Mouse (Mus musculus): ENCODE data around the gene Hmgb2.
"Not testable (repeated sequence)": the region's sequence is repeated elsewhere in the genome, so short reads cannot be mapped to it uniquely, and the experiment has no call there.

The Hmgb2 gene

GRCm38 (mm10) chr8:57511316-57512118, at the start of gene Hmgb2:
Hmgb2 (plus strand) TSS chr8:57511907.
- DNase-seq (ENCODE audit: low read depth), result peak; percentile 99

DNA sequence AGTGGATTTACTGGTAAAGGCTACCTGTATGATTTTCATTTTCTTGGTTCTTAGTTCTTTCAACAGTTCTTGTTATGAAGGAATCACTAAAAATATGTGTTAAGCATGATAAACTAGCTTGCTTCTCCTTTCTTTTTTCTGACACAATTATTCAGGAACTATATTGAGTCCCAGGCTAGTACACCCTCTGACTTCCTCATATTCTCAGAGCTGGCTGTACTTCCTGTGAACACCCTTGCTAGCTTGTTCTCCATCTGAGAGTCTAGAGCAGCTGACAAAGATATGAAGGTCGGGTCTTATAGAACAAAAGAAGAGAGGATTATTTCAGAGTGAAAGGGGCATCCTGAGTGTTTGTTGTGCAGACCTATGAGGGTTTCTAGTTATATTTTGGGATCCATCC, 48.9 kb upstream of the Hmgb2 start:
- no peak for DNase-seq (ENCODE audit: low read depth)

- no peak for DNase-seq (ENCODE audit: low read depth)
Observed at GRCm38 (mm10) chr8:57463757-57464156, 48.0 kb upstream of the Hmgb2 start.

- DNase-seq (ENCODE audit: low read depth), result no peak
Observed at GRCm38 (mm10) chr8:57468624-57469023, 43.1 kb upstream of the Hmgb2 start.

DNA sequence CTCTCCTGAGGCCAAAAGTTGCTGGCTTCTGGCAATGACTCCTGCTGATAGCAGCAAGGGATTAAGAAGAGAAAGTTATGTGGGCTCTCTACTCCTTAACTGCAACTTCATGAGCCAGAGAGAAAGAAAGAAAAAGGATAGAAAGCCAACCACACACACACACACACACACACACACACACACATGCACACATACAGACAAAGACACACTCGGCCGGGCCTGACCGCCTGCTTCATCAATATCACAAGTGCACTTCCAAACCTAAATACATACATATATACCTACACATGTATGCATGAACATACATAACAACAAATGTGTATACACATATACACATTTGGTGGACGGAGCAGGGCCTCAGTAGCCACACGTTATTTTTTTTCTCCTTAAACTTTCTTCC, 40.8 kb upstream of the Hmgb2 start:
- DNase-seq (ENCODE audit: low read depth), result no peak

DNA sequence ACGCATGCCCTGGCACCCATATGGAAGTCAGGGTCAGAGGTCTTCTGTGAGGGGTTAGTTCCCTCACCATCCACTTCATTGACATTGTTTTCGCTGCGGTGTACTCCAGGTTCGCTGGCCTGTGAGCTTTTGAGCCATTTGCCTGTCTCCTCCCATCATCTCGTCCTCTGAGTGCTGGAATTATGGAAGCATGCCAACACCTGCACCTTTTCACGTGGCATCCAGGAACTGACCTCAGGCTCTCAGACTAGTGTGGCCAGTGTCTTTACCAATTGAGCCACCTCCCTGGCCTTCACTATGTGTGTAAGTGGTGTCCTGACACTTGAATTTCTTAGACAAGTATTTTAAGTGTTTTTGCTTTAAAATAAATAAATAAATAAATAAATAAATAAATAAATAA, 38.0 kb upstream of the Hmgb2 start:
- no peak for DNase-seq (ENCODE audit: low read depth)

DNA sequence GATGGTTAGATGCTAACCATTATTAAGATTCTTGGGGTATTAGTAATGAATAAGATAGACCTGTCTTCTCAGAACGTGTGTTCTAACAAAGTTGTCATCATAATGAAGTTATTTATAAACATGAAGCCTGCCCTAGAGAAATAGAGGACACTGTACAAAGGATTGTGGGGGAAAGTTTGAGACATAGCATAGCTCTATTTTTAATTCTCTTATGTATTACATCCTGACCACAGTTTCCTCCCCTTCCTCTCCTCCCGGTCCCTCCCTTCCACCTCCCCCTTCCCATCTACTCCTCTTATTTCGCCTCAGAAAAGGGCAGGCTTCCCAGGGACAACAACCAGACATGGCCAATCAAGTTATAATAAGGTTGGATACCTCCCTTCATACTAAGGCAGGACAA, 33.3 kb upstream of the Hmgb2 start:
- no peak for DNase-seq (ENCODE audit: low read depth)

GRCm38 (mm10) chr8:57479700-57480099, 32.0 kb upstream of the Hmgb2 start:
- no peak for DNase-seq (ENCODE audit: low read depth)

GRCm38 (mm10) chr8:57480606-57481005, 31.1 kb upstream of the Hmgb2 start:
- no peak for DNase-seq (ENCODE audit: low read depth)

- DNase-seq (ENCODE audit: low read depth), result peak; percentile 20
Observed at GRCm38 (mm10) chr8:57486491-57487440, 24.9 kb upstream of the Hmgb2 start.

- DNase-seq (ENCODE audit: low read depth), result peak; percentile 95
Observed at GRCm38 (mm10) chr8:57487441-57488155, 24.1 kb upstream of the Hmgb2 start, which contains the start of gene Sap30. Sap30 (minus strand) TSS chr8:57487860.

DNA sequence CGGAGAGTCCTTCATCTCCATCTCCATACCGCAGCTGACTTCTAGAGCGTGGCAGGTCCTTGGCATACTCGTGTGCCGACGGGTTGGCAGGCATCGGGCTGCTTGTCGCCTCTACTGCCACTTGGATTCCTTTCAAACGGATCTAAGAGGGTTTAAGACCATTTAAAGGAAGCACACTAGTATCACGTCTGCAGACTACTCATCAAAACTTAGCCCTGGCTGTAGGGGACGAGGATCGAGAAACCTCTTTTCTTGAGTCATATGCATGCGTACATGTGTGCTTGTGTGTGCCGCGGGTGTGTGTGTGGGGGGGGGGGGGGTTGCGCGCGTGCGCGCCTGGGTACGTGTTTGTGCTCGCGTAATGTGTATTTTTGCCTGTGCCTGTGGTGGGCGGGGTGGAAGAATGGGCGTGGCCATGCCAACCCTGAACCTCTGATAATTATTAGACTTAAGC, 23.4 kb upstream of the Hmgb2 start:
- DNase-seq (ENCODE audit: low read depth), result no peak

GRCm38 (mm10) chr8:57489366-57489765, 22.3 kb upstream of the Hmgb2 start:
- DNase-seq (ENCODE audit: low read depth), result no peak

- no peak for DNase-seq (ENCODE audit: low read depth)
Observed at GRCm38 (mm10) chr8:57489896-57490295, 21.8 kb upstream of the Hmgb2 start.

DNA sequence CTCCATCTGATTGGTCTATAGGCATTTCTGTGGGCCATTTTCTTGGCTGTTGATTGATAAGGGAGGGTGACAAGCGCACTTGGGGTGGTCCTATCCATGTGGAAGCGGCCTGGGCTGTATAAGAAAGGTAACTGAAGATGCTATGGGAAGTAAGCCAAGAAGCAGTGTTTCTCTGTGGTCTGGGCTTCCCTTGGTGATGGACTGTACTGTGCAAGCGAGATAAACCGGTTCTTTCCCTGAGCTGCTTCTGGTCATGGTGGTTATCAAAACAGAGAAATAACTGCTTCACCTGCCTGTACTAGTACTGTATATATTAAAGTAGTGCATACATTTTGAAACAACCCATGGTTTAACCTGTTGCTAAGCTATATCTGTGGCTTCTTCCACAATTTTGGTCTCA, 19.8 kb upstream of the Hmgb2 start:
- no peak for DNase-seq (ENCODE audit: low read depth)

DNA sequence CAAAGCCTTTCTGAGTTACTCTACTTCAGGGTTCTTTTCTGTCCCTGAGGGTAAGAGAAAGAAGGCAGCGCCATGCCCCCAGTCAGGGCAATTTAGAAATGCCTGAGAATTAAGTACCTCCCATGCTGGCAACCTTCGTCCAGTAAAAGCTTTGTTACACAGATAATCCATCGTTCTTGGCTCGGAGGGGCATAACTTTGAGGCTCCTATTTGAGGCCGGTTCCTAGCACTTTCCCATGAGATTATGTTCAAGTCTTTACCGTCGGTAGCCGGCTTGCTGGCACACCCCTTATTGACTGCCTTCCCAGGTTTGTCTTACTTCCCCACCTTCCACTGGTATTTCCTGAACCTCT, 13.2 kb upstream of the Hmgb2 start:
- no peak for DNase-seq (ENCODE audit: low read depth)

- DNase-seq (ENCODE audit: low read depth), result no peak
Observed at GRCm38 (mm10) chr8:57498847-57499511, 12.7 kb upstream of the Hmgb2 start.

GRCm38 (mm10) chr8:57503641-57504040, 8.1 kb upstream of the Hmgb2 start:
- peak; percentile 66 for DNase-seq (ENCODE audit: low read depth)

- DNase-seq (ENCODE audit: low read depth), result not testable (repeated sequence)
Observed at GRCm38 (mm10) chr8:57505500-57505899, 6.2 kb upstream of the Hmgb2 start.

- DNase-seq (ENCODE audit: low read depth), result no peak
Observed at GRCm38 (mm10) chr8:57507556-57508063, 4.1 kb upstream of the Hmgb2 start.

DNA sequence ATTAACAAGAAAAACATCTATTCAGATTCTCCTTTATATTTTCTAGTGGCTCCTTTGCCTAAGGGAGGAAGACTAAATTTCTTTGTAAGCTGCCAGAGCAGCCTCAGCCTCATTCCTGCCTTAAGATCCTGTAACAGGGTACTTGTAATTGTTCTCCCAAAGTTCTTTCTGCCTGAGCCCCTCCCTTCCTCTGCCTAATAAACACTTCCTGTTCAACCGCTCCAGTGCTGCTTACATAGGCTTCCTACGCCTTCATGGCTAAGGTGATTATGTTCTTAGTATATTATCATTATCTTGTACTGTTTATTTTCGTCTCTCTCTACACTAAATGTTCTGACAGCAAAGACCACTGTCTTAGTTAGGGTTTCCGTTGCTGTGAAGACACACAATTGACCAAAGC, 3.0 kb upstream of the Hmgb2 start:
- DNase-seq (ENCODE audit: low read depth), result no peak

All from c-Kit-positive CD71-negative TER-119-negative erythroid progenitor cells, embryonic 14.5 days (primary cell).